Mouse (Mus musculus) lung, adult 2 months (tissue): ENCODE data around the gene Il13ra2. TPM values are rescaled to one million over a fixed set of nuclear protein-coding genes. Genes with fewer than 3 reads are reported as not detected.
A peak's percentile ranks its signal among the peaks of the same experiment; 100 is the strongest.
"Not testable (repeated sequence)": the region's sequence is repeated elsewhere in the genome, so short reads cannot be mapped to it uniquely, and the experiment has no call there.

ENCODE experiments used
- DNase-seq: peaks from one replicate; pipeline ENCODE4 v3.0.0; 2022
- H3K4me1 ChIP-seq: fragments of 200-500 bp; 2 replicates; pipeline ENCODE4 v1.6.1; 2011; ENCODE audit warnings: low read length; ENCODE audit not compliant: control insufficient read depth, insufficient read depth
- H3K4me3 ChIP-seq: fragments of 200-500 bp; replicated peaks from 2 replicates; pipeline ENCODE3; 2011; ENCODE audit warnings: low read depth, mild to moderate bottlenecking, control low read depth, low read length; ENCODE audit errors: extremely low read depth
- CTCF ChIP-seq: fragments of 200-500 bp; IDR thresholded peaks from 2 replicates; pipeline ENCODE4 v1.5.1; 2011; ENCODE audit warnings: mild to moderate bottlenecking, low read length, control low read depth; ENCODE audit not compliant: insufficient read depth
- POLR2A ChIP-seq: fragments of 200-500 bp; IDR thresholded peaks from 2 replicates; pipeline ENCODE4 v1.6.1; 2011; ENCODE audit warnings: low read depth, mild to moderate bottlenecking, control low read depth, low read length, borderline replicate concordance; ENCODE audit errors: extremely low read depth
- WGBS: fragments of 180-500 bp; shearing (Covaris S2); methylation state at CpG from one replicate; pipeline ENCODE4 v1.1.7; 2018; 5-methylcytosine and 5-hydroxymethylcytosine counted together
- polyA plus RNA-seq: library from polyadenylated mRNA; depleted of rRNA; stranded (reverse); fragments of >200 nt; gene quantifications from 2 replicates; pipeline ENCODE4 v1.2.3, GENCODE M21; 2012; rRNA removed

The Il13ra2 gene
- not detected in 2 replicates for polyA plus RNA-seq

DNA sequence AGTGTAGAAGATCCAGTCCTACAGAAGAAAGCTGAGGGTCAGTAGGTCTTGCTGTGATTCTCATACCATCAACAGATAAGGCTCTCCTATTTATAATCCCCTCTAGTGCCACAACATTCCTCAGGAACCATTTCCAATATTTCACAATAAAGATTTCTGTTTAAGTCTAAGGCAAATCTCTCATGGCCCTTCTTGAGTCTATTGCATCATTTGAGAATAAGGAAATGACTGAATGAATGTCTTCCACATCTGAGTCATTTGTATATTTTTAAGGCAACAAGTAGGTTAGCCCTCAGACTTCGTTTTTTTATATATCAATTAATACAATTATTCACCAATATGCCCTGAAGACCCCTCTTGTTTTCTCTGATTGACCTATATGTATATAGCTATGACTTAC lies at the start of gene Il13ra2:
Gene Il13ra2 (minus strand): TSS at position 64 of the 400 bp plus-strand sequence.
- no peak within 1 kb of the TSS for H3K4me3 ChIP-seq
- H3K4me1 ChIP-seq: no peaks in the 10 kb centered on the region
- TF ChIP-seq CTCF: no peak
- no peak for TF ChIP-seq POLR2A
- 20% methylated on average over 1 of the region's 1 CpGs for WGBS
- no peak for DNase-seq

DNA sequence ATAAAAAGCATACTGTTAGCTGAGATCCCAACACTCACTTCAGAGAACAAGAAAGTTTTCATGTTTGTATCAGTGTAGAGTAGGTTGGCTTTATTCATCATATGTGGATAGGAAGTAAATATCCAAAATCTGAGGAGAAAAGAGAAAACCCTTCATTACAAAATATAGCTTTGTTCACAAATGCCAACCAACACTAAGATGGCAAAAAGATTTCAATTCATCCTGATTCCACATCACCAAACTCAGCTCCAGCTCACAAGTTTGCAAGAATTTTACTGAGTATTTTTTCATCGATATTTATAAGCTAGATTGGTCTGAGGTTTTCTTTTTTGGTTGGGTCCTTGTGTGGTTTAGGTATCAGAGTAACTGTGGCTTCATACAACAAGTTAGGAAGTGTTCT lies 24.6 kb upstream of the Il13ra2 start, which contains the start of gene Vmn1r239-ps:
Gene Vmn1r239-ps (minus strand): TSS at position 101 of the 400 bp plus-strand sequence.
- 66% methylated on average over 1 of the region's 1 CpGs for WGBS
- not testable (repeated sequence) for H3K4me1 ChIP-seq, DNase-seq, H3K4me3 ChIP-seq

DNA sequence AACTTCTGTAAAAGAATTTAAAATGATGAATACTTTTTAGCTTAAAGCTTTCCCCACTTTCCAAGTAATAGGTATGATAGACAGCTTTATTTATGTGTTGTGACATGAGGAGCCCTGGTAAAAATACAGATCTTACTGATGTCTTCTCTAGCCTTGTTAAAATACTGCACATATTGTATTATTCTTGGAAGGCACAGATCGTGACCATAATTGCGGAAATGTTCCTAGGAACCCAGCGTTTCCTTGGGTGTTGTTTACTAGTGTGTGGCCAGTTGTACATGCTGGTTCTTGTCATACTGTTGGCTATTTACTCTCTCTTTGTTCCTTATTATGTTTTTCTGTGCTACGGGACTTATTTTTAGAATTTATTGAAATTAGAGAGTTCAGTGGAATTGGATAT lies 14.4 kb upstream of the Il13ra2 start:
- Histone ChIP-seq H3K4me1 (no peaks in the 10 kb centered on the region), H3K4me3 (no peak overlapping the region)
- 67% methylated on average over 4 of the region's 4 CpGs for WGBS
- no peak for TF ChIP-seq POLR2A
- no peak for TF ChIP-seq CTCF
- no peak for DNase-seq

- TF ChIP-seq POLR2A (no peak), CTCF (no peak)
- 68% methylated on average over 2 of the region's 2 CpGs for WGBS
- Histone ChIP-seq H3K4me1 (no peaks in the 10 kb centered on the region), H3K4me3 (no peak overlapping the region)
- DNase-seq: no peak
Observed at GRCm38 (mm10) chrX:147435400-147435799, 6.4 kb upstream of the Il13ra2 start.

- no peak overlapping the region for H3K4me3 ChIP-seq
- H3K4me1 ChIP-seq: no peaks in the 10 kb centered on the region
- TF ChIP-seq CTCF (no peak), POLR2A (no peak)
- peak; percentile 2 for DNase-seq
- 34% methylated on average over 1 of the region's 1 CpGs for WGBS
Observed at GRCm38 (mm10) chrX:147429753-147430152, 761 bp upstream of the Il13ra2 start.

GRCm38 (mm10) chrX:147393446-147393845 lies 35.5 kb downstream of the Il13ra2 start:
- Histone ChIP-seq H3K4me3 (no peak overlapping the region), H3K4me1 (no peaks in the 10 kb centered on the region)
- WGBS: 75% methylated on average over 1 of the region's 1 CpGs
- no peak for DNase-seq
- TF ChIP-seq POLR2A (no peak), CTCF (no peak)

GRCm38 (mm10) chrX:147349167-147349566 lies 79.8 kb downstream of the Il13ra2 start:
- Histone ChIP-seq H3K4me1 (no peaks in the 10 kb centered on the region), H3K4me3 (no peak overlapping the region)
- WGBS: 72% methylated on average over 2 of the region's 2 CpGs
- DNase-seq: no peak
- no peak for TF ChIP-seq CTCF
- TF ChIP-seq POLR2A: no peak

Other genes starting within 250 kb of the Il13ra2 start
- not detected in 2 replicates for gene Vmn1r239-ps, start 24.5 kb upstream of the Il13ra2 start, polyA plus RNA-seq
- gene Lrch2, start 124.9 kb upstream of the Il13ra2 start, polyA plus RNA-seq: 0.28 and 0.37 TPM in 2 replicates